Mouse (Mus musculus): ENCODE results near the gene Enox1. TPM values are rescaled to one million over a fixed set of nuclear protein-coding genes. Genes with fewer than 3 reads are reported as not detected.

Gene Enox1
- polyA plus RNA-seq, 1 experiment from 2014 or later, result 0.13 TPM

DNA sequence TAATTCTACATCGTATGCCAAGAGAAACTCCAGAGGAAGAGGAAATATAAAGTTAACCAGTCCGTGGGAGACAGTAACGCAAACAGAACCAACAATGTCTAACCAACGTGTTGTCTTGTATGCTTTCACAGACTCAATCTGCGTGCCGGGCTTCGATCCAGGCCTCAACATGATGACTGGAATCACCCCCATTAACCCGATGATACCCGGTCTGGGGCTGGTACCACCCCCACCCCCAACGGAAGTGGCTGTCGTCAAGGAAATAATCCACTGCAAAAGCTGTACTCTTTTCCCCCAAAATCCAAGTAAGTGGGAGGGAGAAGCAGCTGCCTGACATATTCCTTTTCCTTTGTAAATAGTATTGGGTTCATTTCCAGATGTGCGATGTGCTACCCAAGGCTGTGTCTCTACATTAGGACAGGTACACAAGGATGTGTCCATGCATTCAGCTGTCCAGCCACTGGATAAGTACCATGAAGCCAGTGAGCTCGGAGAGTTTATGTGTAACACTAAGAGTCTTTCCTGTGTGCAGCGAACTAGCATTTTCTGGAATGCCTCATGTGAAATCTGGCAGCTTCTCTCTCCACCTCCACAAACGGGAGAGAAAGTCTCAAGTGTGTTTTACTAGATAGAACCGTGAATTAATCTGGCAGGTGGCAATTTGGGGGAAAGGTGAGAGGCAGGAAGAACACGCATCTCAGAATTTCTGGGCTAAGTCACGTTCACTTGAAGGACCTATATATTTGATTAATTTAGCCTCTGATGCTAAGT is 421.1 kb downstream of the Enox1 start:
- 70% methylated on average over 18 of the region's 18 CpGs for WGBS (ENCODE audit: insufficient replicate concordance)
- H3K36me3 ChIP-seq (ENCODE audit: control insufficient read depth, insufficient read depth), result no peaks in the 10 kb centered on the region
- H3K9ac ChIP-seq (ENCODE audit: low read depth, low read length), result no peak overlapping the region
- ATAC-seq (ENCODE audit: low read depth), result no peak
- H3K27me3 ChIP-seq (ENCODE audit: control insufficient read depth, insufficient read depth, low read depth, low read length), result no peaks in the 10 kb centered on the region
- no peak overlapping the region for H3K4me3 ChIP-seq (ENCODE audit: low read depth, low read length)
- H3K9me3 ChIP-seq (replicated peaks; ENCODE audit: control insufficient read depth, low read length), result no peaks in the 10 kb centered on the region
- no peak overlapping the region for H3K27ac ChIP-seq (ENCODE audit: low read length)
- no peak overlapping the region for H3K4me2 ChIP-seq (ENCODE audit: low read depth, low read length)
- H3K4me1 ChIP-seq (ENCODE audit: control insufficient read depth, low read depth, low read length), result no peaks in the 10 kb centered on the region

DNA sequence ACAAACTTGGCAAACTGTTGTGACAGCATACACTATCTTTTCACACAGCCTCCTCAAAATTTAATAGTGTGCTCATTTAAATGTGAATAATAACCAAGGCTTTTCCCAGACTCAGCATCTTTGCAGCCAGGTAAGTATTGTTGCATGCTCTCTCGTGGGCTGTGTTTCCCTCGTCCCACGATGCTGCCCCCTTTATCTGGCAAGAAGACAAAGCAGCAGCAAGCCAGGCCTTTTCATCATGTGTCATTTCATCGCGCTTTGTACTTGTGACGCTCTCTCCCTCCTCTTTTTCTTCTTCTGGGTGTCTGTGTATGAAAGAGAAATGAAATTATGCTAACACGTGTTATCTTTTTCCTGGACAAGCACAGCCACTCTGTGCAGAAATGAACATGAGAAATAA is 421.8 kb downstream of the Enox1 start:
- 60% methylated on average over 7 of the region's 7 CpGs for WGBS (ENCODE audit: insufficient replicate concordance)
- Histone ChIP-seq H3K4me3 (ENCODE audit: low read depth, low read length) (no peak overlapping the region), H3K4me1 (ENCODE audit: control insufficient read depth, low read depth, low read length) (no peaks in the 10 kb centered on the region), H3K4me2 (ENCODE audit: low read depth, low read length) (no peak overlapping the region), H3K9me3 (replicated peaks; ENCODE audit: control insufficient read depth, low read length) (no peaks in the 10 kb centered on the region), H3K27ac (ENCODE audit: low read length) (no peak overlapping the region), H3K9ac (ENCODE audit: low read depth, low read length) (no peak overlapping the region), H3K27me3 (ENCODE audit: control insufficient read depth, insufficient read depth, low read depth, low read length) (no peaks in the 10 kb centered on the region), H3K36me3 (ENCODE audit: control insufficient read depth, insufficient read depth) (no peaks in the 10 kb centered on the region)
- no peak for ATAC-seq (ENCODE audit: low read depth)

DNA sequence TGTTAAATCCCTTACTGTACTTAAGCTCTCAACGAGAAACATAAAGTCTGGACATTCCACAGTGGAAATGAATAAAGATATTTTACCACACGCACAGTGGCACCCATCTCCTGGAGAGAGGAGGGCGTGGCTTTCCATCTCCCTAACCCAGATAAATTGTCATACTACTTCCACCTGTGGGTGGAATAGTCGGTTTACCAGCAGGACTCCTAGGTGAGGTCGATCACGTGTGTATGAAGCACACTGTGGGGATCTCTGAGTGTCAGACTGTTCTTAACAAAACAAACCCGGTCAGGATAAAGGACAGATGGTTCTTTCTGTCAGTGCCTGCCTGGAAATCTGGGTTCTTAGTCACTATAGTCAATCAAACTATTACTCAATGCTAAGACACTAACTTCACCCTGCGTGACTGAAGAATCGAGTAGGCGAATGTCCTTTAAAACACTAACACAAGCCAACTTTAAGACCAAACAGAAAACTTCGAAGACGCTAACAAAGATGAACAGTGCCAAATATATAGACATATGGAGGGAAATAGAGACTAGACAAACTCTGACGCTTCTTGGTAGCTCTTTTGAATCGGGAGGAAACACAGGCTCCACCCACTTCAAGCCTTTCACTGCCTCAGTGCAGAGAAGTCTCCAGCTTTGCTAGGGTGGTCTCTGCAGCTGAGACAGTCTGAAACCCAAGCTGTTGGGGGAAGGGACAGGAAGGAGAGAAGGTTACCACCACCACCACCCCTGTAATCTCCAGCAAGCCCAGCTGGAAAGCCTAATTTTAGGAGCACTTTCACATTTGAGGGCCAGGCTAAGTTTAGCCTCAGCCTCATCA is 423.8 kb downstream of the Enox1 start:
- WGBS (ENCODE audit: insufficient replicate concordance), result 47% methylated on average over 14 of the region's 14 CpGs
- H3K36me3 ChIP-seq (ENCODE audit: control insufficient read depth, insufficient read depth), result no peaks in the 10 kb centered on the region
- H3K9me3 ChIP-seq (replicated peaks; ENCODE audit: control insufficient read depth, low read length), result no peaks in the 10 kb centered on the region
- no peak overlapping the region for H3K4me3 ChIP-seq (ENCODE audit: low read depth, low read length)
- H3K4me1 ChIP-seq (ENCODE audit: control insufficient read depth, low read depth, low read length), result no peaks in the 10 kb centered on the region
- no peak for ATAC-seq (ENCODE audit: low read depth)
- no peak overlapping the region for H3K9ac ChIP-seq (ENCODE audit: low read depth, low read length)
- no peaks in the 10 kb centered on the region for H3K27me3 ChIP-seq (ENCODE audit: control insufficient read depth, insufficient read depth, low read depth, low read length)
- H3K4me2 ChIP-seq (ENCODE audit: low read depth, low read length), result no peak overlapping the region
- H3K27ac ChIP-seq (ENCODE audit: low read length), result no peak overlapping the region

DNA sequence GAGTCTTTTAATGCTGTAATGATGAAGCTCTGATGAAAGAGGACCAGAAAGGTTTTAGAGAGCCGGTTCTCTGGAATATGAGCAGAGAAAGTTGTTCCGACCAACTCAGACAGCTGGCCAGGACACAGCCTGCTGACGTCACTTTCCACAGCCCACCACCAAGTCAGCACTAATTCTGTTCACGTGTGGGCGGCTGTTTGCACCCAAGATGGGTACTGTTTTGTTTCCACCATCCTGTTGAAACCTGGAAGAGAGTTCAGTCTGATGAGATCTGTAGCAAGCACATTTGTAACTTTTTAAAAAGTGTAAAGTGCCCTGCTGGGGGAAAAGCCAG is 424.3 kb downstream of the Enox1 start:
- Histone ChIP-seq H3K27me3 (ENCODE audit: control insufficient read depth, insufficient read depth, low read depth, low read length) (no peaks in the 10 kb centered on the region), H3K4me1 (ENCODE audit: control insufficient read depth, low read depth, low read length) (no peaks in the 10 kb centered on the region), H3K9me3 (replicated peaks; ENCODE audit: control insufficient read depth, low read length) (no peaks in the 10 kb centered on the region), H3K9ac (ENCODE audit: low read depth, low read length) (no peak overlapping the region), H3K27ac (ENCODE audit: low read length) (no peak overlapping the region), H3K4me2 (ENCODE audit: low read depth, low read length) (no peak overlapping the region), H3K4me3 (ENCODE audit: low read depth, low read length) (no peak overlapping the region), H3K36me3 (ENCODE audit: control insufficient read depth, insufficient read depth) (no peaks in the 10 kb centered on the region)
- 38% methylated on average over 5 of the region's 5 CpGs for whole genome bisulfite sequencing (ENCODE audit: insufficient replicate concordance)
- ATAC-seq (ENCODE audit: low read depth), result no peak

DNA sequence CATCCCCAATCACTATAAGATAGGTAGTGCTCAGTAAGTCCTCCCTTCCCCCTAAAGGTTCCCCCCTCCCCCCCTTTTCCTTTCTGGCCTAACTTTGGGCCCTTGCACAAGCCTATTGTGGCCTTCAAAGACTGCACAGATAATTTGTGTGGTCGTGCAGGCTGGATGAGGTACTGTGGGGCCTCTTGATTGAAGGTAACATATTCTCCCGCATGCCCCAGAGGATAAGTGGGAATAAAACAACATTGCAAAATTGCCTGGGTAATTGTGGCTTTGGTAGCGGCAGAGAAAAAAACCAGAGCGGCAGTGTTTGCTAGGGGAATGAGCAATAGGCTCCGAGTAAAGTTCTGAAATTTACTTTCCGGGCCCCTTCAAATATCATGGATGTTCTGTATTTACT is 425.1 kb downstream of the Enox1 start:
- H3K4me2 ChIP-seq (ENCODE audit: low read depth, low read length), result no peak overlapping the region
- WGBS (ENCODE audit: insufficient replicate concordance), result 66% methylated on average over 6 of the region's 6 CpGs
- no peak overlapping the region for H3K27ac ChIP-seq (ENCODE audit: low read length)
- no peaks in the 10 kb centered on the region for H3K9me3 ChIP-seq (replicated peaks; ENCODE audit: control insufficient read depth, low read length)
- H3K9ac ChIP-seq (ENCODE audit: low read depth, low read length), result no peak overlapping the region
- ATAC-seq (ENCODE audit: low read depth), result no peak
- no peaks in the 10 kb centered on the region for H3K4me1 ChIP-seq (ENCODE audit: control insufficient read depth, low read depth, low read length)
- H3K4me3 ChIP-seq (ENCODE audit: low read depth, low read length), result no peak overlapping the region
- no peaks in the 10 kb centered on the region for H3K36me3 ChIP-seq (ENCODE audit: control insufficient read depth, insufficient read depth)
- no peaks in the 10 kb centered on the region for H3K27me3 ChIP-seq (ENCODE audit: control insufficient read depth, insufficient read depth, low read depth, low read length)

DNA sequence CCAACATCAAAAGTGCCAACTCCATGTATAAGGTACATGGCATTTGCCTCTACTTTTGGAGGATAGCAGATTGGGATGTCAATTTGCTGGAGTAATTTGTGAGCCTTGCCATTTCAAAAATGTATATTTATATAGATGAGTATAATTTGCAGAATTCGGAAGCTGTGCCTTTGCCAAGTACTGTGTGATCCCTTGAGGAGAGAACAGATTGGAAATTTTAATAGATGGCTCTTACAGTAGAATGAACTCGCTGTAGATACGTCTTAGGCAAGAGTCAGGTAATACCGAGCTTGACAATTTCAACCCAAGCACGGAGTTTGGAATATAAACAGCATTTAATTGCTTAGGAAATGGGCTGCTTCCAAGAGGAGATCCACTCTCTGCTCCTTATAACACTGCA is 427.9 kb downstream of the Enox1 start:
- Histone ChIP-seq H3K36me3 (ENCODE audit: control insufficient read depth, insufficient read depth) (no peaks in the 10 kb centered on the region), H3K4me1 (ENCODE audit: control insufficient read depth, low read depth, low read length) (no peaks in the 10 kb centered on the region), H3K27ac (ENCODE audit: low read length) (no peak overlapping the region), H3K4me2 (ENCODE audit: low read depth, low read length) (no peak overlapping the region), H3K4me3 (ENCODE audit: low read depth, low read length) (no peak overlapping the region), H3K9ac (ENCODE audit: low read depth, low read length) (no peak overlapping the region), H3K9me3 (replicated peaks; ENCODE audit: control insufficient read depth, low read length) (no peaks in the 10 kb centered on the region), H3K27me3 (ENCODE audit: control insufficient read depth, insufficient read depth, low read depth, low read length) (no peaks in the 10 kb centered on the region)
- WGBS (ENCODE audit: insufficient replicate concordance), result 69% methylated on average over 5 of the region's 5 CpGs
- no peak for ATAC-seq (ENCODE audit: low read depth)

DNA sequence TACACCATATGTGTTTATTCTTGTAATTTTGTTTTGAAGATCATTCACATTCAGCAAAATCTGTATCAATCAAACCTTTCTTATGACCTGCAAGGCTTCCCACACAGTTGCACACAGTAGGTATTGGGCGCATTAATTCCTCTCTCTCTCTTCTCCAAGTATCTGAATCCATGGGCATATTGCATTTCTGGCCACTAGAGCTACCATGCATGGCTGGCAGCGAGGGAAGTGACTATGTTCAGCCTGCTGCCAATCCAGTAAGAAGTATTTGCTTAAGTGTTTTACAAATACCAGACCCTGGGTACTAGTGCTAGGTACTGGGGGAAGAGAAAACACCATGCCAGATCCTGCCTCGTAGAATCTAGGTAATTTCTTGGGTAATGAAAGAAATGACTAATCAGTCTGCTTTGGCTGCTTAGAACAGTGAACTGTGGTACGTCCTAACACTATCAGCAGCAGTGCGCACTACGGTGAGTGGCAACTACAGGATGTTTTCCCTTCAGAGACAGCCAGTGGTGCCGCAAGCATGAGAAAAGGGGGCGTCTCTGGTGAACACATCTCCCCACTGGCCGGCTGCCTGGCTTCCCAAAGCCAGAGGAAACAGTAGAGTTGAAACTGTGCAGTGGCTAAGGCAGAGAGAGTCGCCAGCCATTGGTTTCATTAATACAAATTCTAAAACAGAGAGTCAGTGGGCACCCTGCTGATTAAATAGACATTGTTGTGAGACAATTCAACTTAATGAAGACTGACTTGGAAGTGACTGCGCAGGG is 428.7 kb downstream of the Enox1 start:
- Histone ChIP-seq H3K4me2 (ENCODE audit: low read depth, low read length) (no peak overlapping the region), H3K4me3 (ENCODE audit: low read depth, low read length) (no peak overlapping the region), H3K9me3 (replicated peaks; ENCODE audit: control insufficient read depth, low read length) (no peaks in the 10 kb centered on the region), H3K4me1 (ENCODE audit: control insufficient read depth, low read depth, low read length) (no peaks in the 10 kb centered on the region), H3K27me3 (ENCODE audit: control insufficient read depth, insufficient read depth, low read depth, low read length) (no peaks in the 10 kb centered on the region), H3K36me3 (ENCODE audit: control insufficient read depth, insufficient read depth) (no peaks in the 10 kb centered on the region), H3K9ac (ENCODE audit: low read depth, low read length) (no peak overlapping the region), H3K27ac (ENCODE audit: low read length) (no peak overlapping the region)
- WGBS (ENCODE audit: insufficient replicate concordance), result 59% methylated on average over 11 of the region's 11 CpGs
- ATAC-seq (ENCODE audit: low read depth), result no peak

DNA sequence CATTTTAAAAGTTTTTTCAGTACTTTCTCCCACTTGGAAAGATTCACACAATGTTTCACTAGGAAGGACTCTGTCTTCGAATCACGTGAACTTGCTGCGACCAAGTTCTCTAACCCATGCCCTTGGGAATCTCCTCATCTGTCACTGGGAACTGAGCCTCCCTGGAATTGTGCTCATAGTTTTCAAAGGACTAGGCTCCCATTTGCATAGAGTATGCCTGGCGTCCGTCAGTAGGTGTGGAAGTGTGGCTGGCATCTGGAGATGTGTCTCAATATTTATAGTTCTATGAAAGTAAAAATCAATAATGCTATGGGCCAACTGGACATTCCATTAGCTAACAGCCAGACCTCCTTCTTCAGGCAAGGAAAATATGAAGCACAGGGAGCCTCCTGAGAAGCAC is 429.5 kb downstream of the Enox1 start:
- no peak overlapping the region for H3K4me3 ChIP-seq (ENCODE audit: low read depth, low read length)
- WGBS (ENCODE audit: insufficient replicate concordance), result 59% methylated on average over 5 of the region's 5 CpGs
- H3K9ac ChIP-seq (ENCODE audit: low read depth, low read length), result no peak overlapping the region
- H3K9me3 ChIP-seq (replicated peaks; ENCODE audit: control insufficient read depth, low read length), result no peaks in the 10 kb centered on the region
- no peaks in the 10 kb centered on the region for H3K27me3 ChIP-seq (ENCODE audit: control insufficient read depth, insufficient read depth, low read depth, low read length)
- H3K27ac ChIP-seq (ENCODE audit: low read length), result no peak overlapping the region
- H3K4me1 ChIP-seq (ENCODE audit: control insufficient read depth, low read depth, low read length), result no peaks in the 10 kb centered on the region
- H3K4me2 ChIP-seq (ENCODE audit: low read depth, low read length), result no peak overlapping the region
- ATAC-seq (ENCODE audit: low read depth), result no peak
- no peaks in the 10 kb centered on the region for H3K36me3 ChIP-seq (ENCODE audit: control insufficient read depth, insufficient read depth)

DNA sequence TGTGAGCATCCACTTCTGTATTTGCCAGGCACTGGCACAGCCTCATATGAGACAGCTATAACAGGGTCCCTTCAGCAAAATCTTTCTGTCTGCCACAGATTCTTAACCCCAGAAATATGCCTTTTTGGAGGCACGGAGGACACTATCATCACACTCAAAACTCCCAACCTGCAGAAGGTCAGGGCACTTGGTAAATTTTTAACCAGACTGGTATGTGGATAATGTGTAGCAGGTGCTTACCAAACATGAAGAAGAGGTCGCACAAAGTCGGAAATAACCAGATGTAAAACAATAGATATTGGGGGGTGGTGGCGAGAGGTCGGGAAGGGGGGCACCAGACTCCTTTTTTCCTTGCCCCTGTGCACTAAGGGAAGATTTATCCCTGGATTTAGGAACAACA is 430.6 kb downstream of the Enox1 start:
- Histone ChIP-seq H3K27ac (ENCODE audit: low read length) (no peak overlapping the region), H3K4me2 (ENCODE audit: low read depth, low read length) (no peak overlapping the region), H3K27me3 (ENCODE audit: control insufficient read depth, insufficient read depth, low read depth, low read length) (no peaks in the 10 kb centered on the region), H3K36me3 (ENCODE audit: control insufficient read depth, insufficient read depth) (no peaks in the 10 kb centered on the region), H3K4me1 (ENCODE audit: control insufficient read depth, low read depth, low read length) (no peaks in the 10 kb centered on the region), H3K9me3 (replicated peaks; ENCODE audit: control insufficient read depth, low read length) (no peaks in the 10 kb centered on the region), H3K9ac (ENCODE audit: low read depth, low read length) (no peak overlapping the region), H3K4me3 (ENCODE audit: low read depth, low read length) (no peak overlapping the region)
- 58% methylated on average over 5 of the region's 5 CpGs for WGBS (ENCODE audit: insufficient replicate concordance)
- ATAC-seq (ENCODE audit: low read depth), result no peak

Measured in liver, embryonic 16.5 days (tissue).